Mouse (Mus musculus) stomach, postnatal 0 days (tissue): ENCODE measurements at regions not wholly inside any gene's neighbourhood (a gene's known extent, or its start where the extent isn't known, plus 50 kb on each side); places are given as distances from the start of the nearest gene placed in this dataset.

ENCODE experiments used
- ATAC-seq: fragments of 200-750 bp; cut with Nextera tagmentation; 2 replicates; pipeline ENCODE4 v1.8.0; 2017; ENCODE audit not compliant: low FRiP score, low TSS enrichment
- DNase-seq: peaks from one replicate; pipeline ENCODE4 v3.0.0-alpha.2; 2016; ENCODE audit warnings: low spot score
- H3K27ac ChIP-seq: fragments of 300-500 bp; sonication (generic); replicated peaks from 2 replicates; pipeline ENCODE4 v1.5.1; 2014; ENCODE audit warnings: mild to moderate bottlenecking, control low read depth
- H3K27me3 ChIP-seq: fragments of 300-500 bp; sonication (generic); 2 replicates; pipeline ENCODE4 v1.6.1; 2014; ENCODE audit warnings: low read length; ENCODE audit not compliant: control insufficient read depth, insufficient read depth
- H3K36me3 ChIP-seq: fragments of 300-500 bp; sonication (generic); 2 replicates; pipeline ENCODE4 v1.6.1; 2014; ENCODE audit warnings: low read length, mixed read lengths; ENCODE audit not compliant: control insufficient read depth, insufficient read depth
- H3K4me1 ChIP-seq: fragments of 300-500 bp; sonication (generic); replicated peaks from 2 replicates; pipeline ENCODE4 v1.6.1; 2014; ENCODE audit warnings: antibody characterized with exemption; ENCODE audit not compliant: control insufficient read depth, insufficient read depth
- H3K4me2 ChIP-seq: fragments of 300-500 bp; sonication (generic); replicated peaks from 2 replicates; pipeline ENCODE4 v1.6.1; 2014; ENCODE audit warnings: low read depth, mild to moderate bottlenecking, control low read depth, moderate library complexity
- H3K4me3 ChIP-seq: fragments of 300-500 bp; sonication (generic); 2 replicates; pipeline ENCODE4 v1.5.1; 2014; ENCODE audit warnings: low read depth, low read length, control low read depth
- H3K9ac ChIP-seq: fragments of 300-500 bp; sonication (generic); 2 replicates; pipeline ENCODE4 v1.6.1; 2014; ENCODE audit warnings: mild to moderate bottlenecking, low read length, control low read depth, mixed read lengths
- H3K9me3 ChIP-seq: fragments of 300-500 bp; sonication (generic); 2 replicates; pipeline ENCODE4 v1.6.1; 2016; ENCODE audit warnings: low read length; ENCODE audit not compliant: control insufficient read depth
- CTCF ChIP-seq: IDR thresholded peaks from 2 replicates; pipeline ENCODE4 v1.5.1; 2016; ENCODE audit warnings: antibody characterized with exemption, low read depth, mild to moderate bottlenecking, moderate library complexity
- EP300 ChIP-seq: optimal IDR thresholded peaks from 2 replicates; pipeline ENCODE3; 2016; ENCODE audit warnings: antibody characterized with exemption
- WGBS: fragments of 180-500 bp; shearing (Covaris S2); extraction: QIAGEN DNeasy Blood & Tissue Kit; methylation state at CpG from one replicate; pipeline ENCODE4 v1.1.7; 2014; 5-methylcytosine and 5-hydroxymethylcytosine counted together

DNA sequence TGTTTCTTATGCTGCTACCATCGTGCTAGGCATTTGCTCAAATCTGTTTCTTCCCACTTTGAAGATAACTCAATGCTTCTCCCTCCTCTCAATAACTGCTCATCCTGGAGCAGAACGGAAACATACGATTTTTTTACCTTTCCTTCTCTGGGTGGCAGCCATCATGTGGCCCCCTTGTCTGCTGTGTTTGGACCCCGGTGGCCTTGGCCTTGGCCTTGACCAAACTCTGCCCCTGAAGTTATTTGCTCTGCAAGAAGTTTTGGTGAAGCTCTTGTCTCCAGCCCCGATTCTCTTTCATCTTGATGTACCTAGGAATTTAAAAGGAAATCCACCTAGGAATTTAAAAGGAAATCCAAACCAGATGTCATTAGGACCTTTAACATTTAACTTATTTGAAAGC is 261.2 kb upstream of the Castor2 start:
- Histone ChIP-seq H3K4me1 (no peaks in the 10 kb centered on the region), H3K27ac (no peak overlapping the region), H3K27me3 (no peaks in the 10 kb centered on the region), H3K36me3 (no peaks in the 10 kb centered on the region), H3K4me3 (no peak overlapping the region), H3K4me2 (no peak overlapping the region), H3K9ac (no peak overlapping the region), H3K9me3 (no peaks in the 10 kb centered on the region)
- no peak for ATAC-seq
- DNase-seq = no peak
- WGBS = 72% methylated on average over 5 of the region's 5 CpGs
- TF ChIP-seq CTCF = no peak
- TF ChIP-seq EP300 = no peak

GRCm38 (mm10) chr5:133833217-133833616 is 266.3 kb upstream of the Castor2 start:
- H3K4me3 ChIP-seq = no peak overlapping the region
- no peak for TF ChIP-seq EP300
- TF ChIP-seq CTCF = no peak
- no peaks in the 10 kb centered on the region for H3K27me3 ChIP-seq
- no peaks in the 10 kb centered on the region for H3K9me3 ChIP-seq
- H3K27ac ChIP-seq = no peak overlapping the region
- no peaks in the 10 kb centered on the region for H3K4me1 ChIP-seq
- no peak overlapping the region for H3K4me2 ChIP-seq
- no peak overlapping the region for H3K9ac ChIP-seq
- no peaks in the 10 kb centered on the region for H3K36me3 ChIP-seq
- DNase-seq (no peak), ATAC-seq (no peak)
- 88% methylated on average over 7 of the region's 7 CpGs for WGBS

GRCm38 (mm10) chr5:133828226-133828625 is 271.3 kb upstream of the Castor2 start:
- Histone ChIP-seq H3K27me3 (no peaks in the 10 kb centered on the region), H3K4me3 (no peak overlapping the region), H3K27ac (no peak overlapping the region), H3K4me2 (no peak overlapping the region), H3K9me3 (no peaks in the 10 kb centered on the region), H3K4me1 (no peaks in the 10 kb centered on the region), H3K36me3 (no peaks in the 10 kb centered on the region), H3K9ac (no peak overlapping the region)
- 90% methylated on average over 13 of the region's 13 CpGs for WGBS
- ATAC-seq (no peak), DNase-seq (no peak)
- TF ChIP-seq EP300 (no peak), CTCF (no peak)

GRCm38 (mm10) chr5:133823871-133824270 is 275.6 kb upstream of the Castor2 start:
- Histone ChIP-seq H3K36me3 (no peaks in the 10 kb centered on the region), H3K27ac (no peak overlapping the region), H3K9me3 (no peaks in the 10 kb centered on the region), H3K4me2 (no peak overlapping the region), H3K9ac (no peak overlapping the region), H3K27me3 (no peaks in the 10 kb centered on the region), H3K4me1 (no peaks in the 10 kb centered on the region), H3K4me3 (no peak overlapping the region)
- 66% methylated on average over 3 of the region's 3 CpGs for WGBS
- no peak for TF ChIP-seq EP300
- DNase-seq (no peak), ATAC-seq (no peak)

DNA sequence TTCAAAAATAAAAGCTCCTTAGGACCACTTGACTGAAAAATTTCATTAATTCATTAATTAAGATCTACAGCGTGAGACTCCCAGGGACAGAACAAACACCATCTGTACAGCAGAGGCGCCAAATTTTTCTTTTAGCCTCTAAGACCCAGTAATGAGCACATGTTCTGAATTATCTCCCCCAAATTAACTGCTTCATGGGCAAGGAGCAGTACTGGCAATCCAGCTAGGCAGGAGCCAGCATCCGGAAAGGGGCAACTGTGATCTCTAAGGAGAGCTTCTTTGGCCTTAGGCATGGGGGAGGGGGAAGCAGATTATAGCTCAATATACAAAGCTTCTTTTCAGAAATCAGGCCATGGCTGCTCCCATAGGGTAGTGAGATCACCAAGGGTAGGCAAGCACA is 278.2 kb upstream of the Castor2 start:
- DNase-seq = no peak
- TF ChIP-seq CTCF = no peak
- no peak for TF ChIP-seq EP300
- no peaks in the 10 kb centered on the region for H3K9me3 ChIP-seq
- H3K27ac ChIP-seq = no peak overlapping the region
- H3K36me3 ChIP-seq = no peaks in the 10 kb centered on the region
- H3K27me3 ChIP-seq = no peaks in the 10 kb centered on the region
- ATAC-seq = no peak
- H3K4me3 ChIP-seq = no peak overlapping the region
- H3K4me2 ChIP-seq = no peak overlapping the region
- no peaks in the 10 kb centered on the region for H3K4me1 ChIP-seq
- no peak overlapping the region for H3K9ac ChIP-seq
- WGBS = 76% methylated on average over 3 of the region's 3 CpGs

- WGBS = 80% methylated on average over 5 of the region's 5 CpGs
- TF ChIP-seq CTCF = 0 out of 2 replicates have a peak, but pooled peaks have one; percentile 32
- no peak for TF ChIP-seq EP300
- DNase-seq (no peak), ATAC-seq (no peak)
- no peaks in the 10 kb centered on the region for H3K36me3 ChIP-seq
- no peaks in the 10 kb centered on the region for H3K27me3 ChIP-seq
- H3K9ac ChIP-seq = no peak overlapping the region
- no peak overlapping the region for H3K4me3 ChIP-seq
- H3K27ac ChIP-seq = no peak overlapping the region
- H3K4me1 ChIP-seq = no peaks in the 10 kb centered on the region
- H3K9me3 ChIP-seq = no peaks in the 10 kb centered on the region
- no peak overlapping the region for H3K4me2 ChIP-seq
Observed at GRCm38 (mm10) chr5:133815462-133815861, 284.0 kb upstream of the Castor2 start.
